Mouse (Mus musculus) cerebellum, adult (tissue): ENCODE data around the gene Robo2.

Source experiments
- ATAC-seq: cut with Nextera tagmentation; 2 replicates; pipeline ENCODE4 v1.9.2; 2017; ENCODE audit warnings: mild to moderate bottlenecking, moderate library complexity, mixed read lengths; ENCODE audit not compliant: insufficient number of reproducible peaks, low FRiP score, low TSS enrichment

Robo2 gene

GRCm38 (mm10) chr16:73964366-73964926 is 447.2 kb downstream of the Robo2 start:
- ATAC-seq, result no peak

DNA sequence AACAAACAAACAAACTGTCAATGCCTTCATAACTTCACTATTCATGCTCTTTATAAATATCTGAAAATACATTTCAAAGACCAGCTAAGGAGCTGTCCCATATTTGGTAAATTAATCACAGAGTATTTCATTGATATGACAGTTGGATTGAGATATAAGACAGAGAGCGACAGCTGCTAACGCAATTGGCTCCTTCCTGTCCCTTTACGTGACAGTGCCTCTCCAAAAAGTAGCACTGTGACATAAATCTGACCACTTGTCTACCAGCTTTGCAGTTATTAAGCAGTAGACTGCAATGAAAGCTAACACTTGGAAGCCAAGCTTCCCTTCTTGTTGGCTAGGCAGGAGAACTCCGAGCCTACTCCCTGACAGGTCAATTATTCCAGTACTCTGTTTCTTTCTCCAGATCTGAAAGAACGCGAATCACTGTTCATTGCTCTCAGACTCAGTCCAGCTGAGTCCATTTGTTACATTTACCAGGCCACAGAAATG is 452.1 kb downstream of the Robo2 start:
- ATAC-seq, result no peak

GRCm38 (mm10) chr16:73958524-73958846 is 453.1 kb downstream of the Robo2 start:
- no peak for ATAC-seq

- no peak for ATAC-seq
These were observed 453.7 kb downstream of the Robo2 start for GRCm38 (mm10) chr16:73957675-73958523.

- ATAC-seq, result no peak
These were observed 465.5 kb downstream of the Robo2 start for GRCm38 (mm10) chr16:73946171-73946570.

DNA sequence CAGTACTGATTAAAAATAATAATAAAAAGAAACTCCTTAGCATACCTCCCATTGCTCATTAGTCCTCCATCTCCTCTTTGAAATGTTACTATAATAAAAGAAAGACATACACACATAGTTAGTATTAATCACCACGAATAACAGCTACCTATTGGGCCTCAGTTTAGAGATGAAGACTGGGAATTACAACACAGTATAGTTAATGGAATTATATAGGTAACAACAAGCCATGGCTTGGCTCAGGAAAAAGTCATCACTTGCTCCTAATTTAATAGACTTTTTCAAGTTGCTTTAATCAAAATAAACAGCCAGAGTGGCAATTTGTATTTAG is 471.4 kb downstream of the Robo2 start:
- ATAC-seq, result no peak

- no peak for ATAC-seq
These were observed 472.0 kb downstream of the Robo2 start for GRCm38 (mm10) chr16:73939423-73940210.

GRCm38 (mm10) chr16:73930323-73930722 is 481.3 kb downstream of the Robo2 start:
- no peak for ATAC-seq

GRCm38 (mm10) chr16:73927481-73927880 is 484.1 kb downstream of the Robo2 start:
- ATAC-seq, result no peak

GRCm38 (mm10) chr16:73915425-73915824 is 496.2 kb downstream of the Robo2 start:
- no peak for ATAC-seq

DNA sequence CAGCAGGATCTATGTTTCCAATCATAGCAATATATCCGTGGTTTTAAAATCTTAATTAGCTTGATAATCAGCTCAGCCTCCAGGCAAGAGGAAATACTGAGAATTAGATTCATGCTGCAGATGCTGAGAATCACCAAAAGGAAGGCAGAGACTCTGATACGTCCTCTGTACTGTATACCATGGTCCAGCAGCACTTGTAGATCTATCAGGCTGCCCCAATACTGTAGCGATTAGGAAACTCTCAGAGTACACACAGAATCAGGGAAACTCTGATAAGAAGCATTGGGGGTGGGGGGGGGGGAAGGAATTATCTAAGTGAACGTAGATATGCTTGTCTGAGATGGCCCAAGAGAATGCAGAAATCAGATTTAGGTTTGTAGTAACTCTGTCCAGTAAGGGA is 496.7 kb downstream of the Robo2 start:
- ATAC-seq, result no peak

DNA sequence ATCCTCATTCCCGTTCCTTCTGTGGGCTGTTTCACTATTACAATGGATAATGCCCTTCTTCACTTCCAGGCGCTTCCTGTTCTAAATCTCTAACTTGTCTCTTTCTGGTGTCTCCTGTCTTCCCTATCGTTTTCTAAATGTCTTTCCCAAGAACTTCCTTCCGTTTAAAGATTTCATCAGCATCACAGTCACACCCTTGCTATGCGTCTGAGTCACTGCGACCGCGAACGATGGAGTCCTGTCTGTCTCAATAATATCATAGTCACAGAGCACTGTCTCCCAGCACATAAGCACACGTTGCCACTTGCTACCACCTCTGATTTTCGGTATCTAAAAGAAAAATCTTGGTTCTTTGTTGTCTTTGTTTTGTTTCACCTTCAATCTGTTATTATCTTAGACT is 503.1 kb downstream of the Robo2 start:
- no peak for ATAC-seq

DNA sequence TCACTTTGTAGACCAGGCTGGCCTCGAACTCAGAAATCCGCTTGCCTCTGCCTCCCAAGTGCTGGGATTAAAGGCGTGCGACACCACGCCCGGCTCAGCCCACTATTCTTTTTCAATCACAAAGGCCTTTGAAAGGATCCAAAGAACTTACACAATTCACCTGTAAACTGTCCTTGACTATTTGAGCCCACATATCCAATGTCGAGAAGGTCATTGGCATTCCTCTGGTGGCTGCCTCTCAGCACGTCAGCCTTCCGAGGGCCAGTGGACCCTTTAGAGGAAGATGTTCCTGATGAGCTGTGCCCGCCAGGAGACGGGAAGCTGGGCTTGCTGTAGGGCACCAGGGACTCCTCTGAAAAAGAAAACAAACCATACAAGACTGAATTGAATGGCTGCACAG is 514.8 kb downstream of the Robo2 start:
- no peak for ATAC-seq

DNA sequence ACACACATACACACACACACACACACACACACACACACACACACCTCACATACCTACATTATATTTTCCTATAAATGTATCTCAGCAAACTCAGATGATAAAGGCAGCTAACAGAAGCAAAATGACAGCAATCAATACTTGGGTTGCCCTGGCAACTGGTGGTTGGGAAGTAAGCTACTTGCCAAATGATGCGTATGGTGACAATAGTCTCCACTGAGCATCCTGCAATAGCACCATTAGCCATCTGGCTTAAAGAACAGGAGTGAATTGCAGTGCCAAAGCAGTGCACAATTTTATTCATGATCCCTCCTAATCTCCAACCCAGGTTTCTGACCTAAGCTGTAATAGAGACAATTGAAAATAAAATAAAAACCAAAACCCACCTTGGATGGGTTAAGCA is 529.7 kb downstream of the Robo2 start:
- no peak for ATAC-seq

GRCm38 (mm10) chr16:73877973-73878372 is 533.7 kb downstream of the Robo2 start:
- no peak for ATAC-seq

DNA sequence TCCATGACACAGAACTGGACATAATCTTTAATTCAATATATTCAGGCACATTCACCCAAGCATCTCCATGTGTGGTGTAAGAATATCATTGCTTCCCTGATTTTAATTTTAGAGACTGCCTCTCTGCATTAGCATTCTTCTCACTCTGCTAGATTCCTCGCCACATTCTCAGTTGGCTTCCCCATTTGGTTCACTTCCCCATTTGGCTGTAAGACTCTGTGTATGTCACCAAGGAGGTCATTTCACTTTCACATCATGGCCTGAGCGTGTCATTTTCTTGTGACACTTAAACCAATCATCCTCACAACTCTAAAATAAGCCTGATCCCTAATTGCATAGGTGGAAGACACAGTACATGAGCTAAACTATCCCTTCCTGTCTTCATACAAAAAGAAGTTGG is 536.6 kb downstream of the Robo2 start:
- no peak for ATAC-seq

GRCm38 (mm10) chr16:73873828-73874558 is 537.6 kb downstream of the Robo2 start:
- no peak for ATAC-seq

DNA sequence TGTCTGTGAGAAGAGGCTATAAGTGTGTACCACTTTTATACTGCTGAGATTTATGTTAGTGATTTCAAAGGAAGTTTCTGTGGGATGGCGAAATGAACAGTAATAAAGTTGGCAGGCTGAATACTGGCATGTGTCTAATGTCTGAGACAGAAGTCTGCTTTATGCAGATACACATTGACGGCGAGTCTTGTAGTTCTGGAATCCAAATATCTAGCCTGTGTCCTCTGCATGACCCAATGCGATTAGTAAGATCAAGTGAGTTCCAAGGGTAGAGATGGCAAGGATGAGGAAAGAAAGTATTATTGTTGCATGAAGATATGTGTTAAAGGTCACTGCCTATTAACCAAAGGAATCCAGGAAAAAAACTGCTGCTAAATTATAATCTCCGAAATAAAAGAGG is 541.3 kb downstream of the Robo2 start:
- no peak for ATAC-seq

- no peak for ATAC-seq
These were observed 542.0 kb downstream of the Robo2 start for GRCm38 (mm10) chr16:73869527-73870212.

DNA sequence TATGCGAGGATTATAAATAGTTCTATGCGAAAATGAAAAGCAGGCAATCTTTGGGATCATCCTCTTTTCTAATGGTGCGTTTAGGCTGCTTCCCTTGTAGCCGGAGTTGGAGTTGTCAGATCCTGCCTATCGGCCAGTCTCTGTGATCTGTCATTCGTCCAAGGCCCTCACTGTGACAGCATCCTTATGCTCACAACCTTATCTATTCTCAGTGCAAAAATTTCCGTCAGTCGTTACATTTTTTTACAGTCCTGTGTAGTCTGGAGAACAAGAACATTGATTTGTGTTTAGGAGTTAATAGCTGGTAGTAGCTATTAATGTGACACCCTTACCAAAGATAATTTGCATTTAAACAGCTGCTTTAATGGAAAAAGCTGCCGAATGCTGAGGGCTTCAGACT is 547.0 kb downstream of the Robo2 start:
- peak; percentile 64; the same call in 1 of the 2 replicates for ATAC-seq
